Mouse (Mus musculus): ENCODE data around the gene Prl3c1. TPM values are rescaled to one million over a fixed set of nuclear protein-coding genes. Genes with fewer than 3 reads are reported as not detected.
"Not testable (repeated sequence)": the region's sequence is repeated elsewhere in the genome, so short reads cannot be mapped to it uniquely, and the experiment has no call there.

Prl3c1 gene
- total RNA-seq (2021) = not detected
- polyA plus RNA-seq (2012; rRNA removed) = not detected in 2 replicates
- long read RNA-seq = 0 reads

DNA sequence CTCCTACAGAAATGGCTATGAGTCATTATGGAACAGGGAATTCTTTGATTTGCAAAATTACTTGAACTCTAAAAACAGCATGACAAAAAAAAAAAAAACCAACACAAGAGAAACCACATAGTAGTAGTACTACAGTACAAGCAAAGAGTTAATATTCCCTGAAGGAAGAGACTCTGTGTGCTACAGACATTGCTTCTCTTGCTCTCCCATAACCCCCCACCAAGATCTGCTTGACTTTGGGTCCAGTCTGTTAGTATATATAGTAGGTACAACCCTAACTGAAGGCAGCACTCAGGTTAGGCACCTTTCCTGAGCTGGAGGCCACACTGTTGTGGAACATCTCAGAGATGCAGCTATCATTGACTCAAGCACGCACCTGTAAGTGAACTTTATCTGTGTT lies at the start of gene Prl3c1:
Prl3c1 (plus strand) TSS at position 301 of the 400 bp plus-strand sequence.
- no peak for DNase-seq

DNA sequence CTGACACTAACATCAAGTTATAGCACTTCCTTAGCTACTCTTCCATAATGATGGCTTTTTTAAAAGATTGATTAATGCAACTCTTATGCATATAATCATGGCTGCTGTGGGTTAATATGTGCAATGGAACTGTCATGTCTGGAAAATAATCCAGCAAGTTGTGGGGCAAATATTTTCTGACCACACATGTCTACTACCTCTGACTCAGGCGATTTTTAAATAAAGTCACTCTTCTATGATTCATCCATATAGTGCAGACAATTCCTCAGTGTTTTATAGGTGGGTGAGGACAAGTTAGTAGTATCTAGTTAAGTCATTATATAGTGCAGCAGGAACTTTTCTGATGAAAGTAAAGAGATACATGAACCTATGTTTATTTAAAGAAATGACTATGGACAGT lies 48.2 kb upstream of the Prl3c1 start:
- DNase-seq = no peak

GRCm38 (mm10) chr13:27156490-27156889 lies 40.0 kb upstream of the Prl3c1 start, which contains the start of gene Prl3d3:
Prl3d3 (plus strand) TSS chr13:27156790.
- not testable (repeated sequence) for DNase-seq

GRCm38 (mm10) chr13:27241547-27241946 lies 45.1 kb downstream of the Prl3c1 start, which contains the start of gene Prl3b1:
Prl3b1 (plus strand) TSS chr13:27241847.
- DNase-seq = no peak

Other genes starting within 250 kb of the Prl3c1 start
- gene Prl, start 139.1 kb upstream of the Prl3c1 start, total RNA-seq (2021) = not detected
- gene Prl, start 139.1 kb upstream of the Prl3c1 start, polyA plus RNA-seq (2012; rRNA removed) = not detected in 2 replicates
- not detected for gene Prl3d1, start 102.5 kb upstream of the Prl3c1 start, total RNA-seq (2021)
- gene Prl3d1, start 102.5 kb upstream of the Prl3c1 start, polyA plus RNA-seq (2012; rRNA removed) = not detected in 2 replicates
- not detected for gene Prl3d2, start 75.0 kb upstream of the Prl3c1 start, total RNA-seq (2021)
- gene Prl3d2, start 75.0 kb upstream of the Prl3c1 start, polyA plus RNA-seq (2012; rRNA removed) = not detected in 2 replicates
- not detected for gene Prl3d3, start 39.9 kb upstream of the Prl3c1 start, total RNA-seq (2021)
- not detected in 2 replicates for gene Prl3d3, start 39.9 kb upstream of the Prl3c1 start, polyA plus RNA-seq (2012; rRNA removed)
- not detected for gene Prl3b1, start 45.2 kb downstream of the Prl3c1 start, total RNA-seq (2021)
- gene Prl3b1, start 45.2 kb downstream of the Prl3c1 start, polyA plus RNA-seq (2012; rRNA removed) = not detected in 2 replicates
- not detected for gene Prl3a1, start 62.8 kb downstream of the Prl3c1 start, total RNA-seq (2021)
- gene Prl3a1, start 62.8 kb downstream of the Prl3c1 start, polyA plus RNA-seq (2012; rRNA removed) = not detected in 2 replicates
- not detected for gene Prl6a1, start 116.0 kb downstream of the Prl3c1 start, total RNA-seq (2021)
- not detected in 2 replicates for gene Prl6a1, start 116.0 kb downstream of the Prl3c1 start, polyA plus RNA-seq (2012; rRNA removed)
- gene Prl8a2, start 149.0 kb downstream of the Prl3c1 start, total RNA-seq (2021) = 1 to 10 TPM; 3.1 to 5.7 TPM
- gene Prl8a2, start 149.0 kb downstream of the Prl3c1 start, polyA plus RNA-seq (2012; rRNA removed) = not detected in 2 replicates
- not detected for gene Prl2b1, start 194.2 kb downstream of the Prl3c1 start, total RNA-seq (2021)
- not detected in 2 replicates for gene Prl2b1, start 194.2 kb downstream of the Prl3c1 start, polyA plus RNA-seq (2012; rRNA removed)
- gene Prl8a6, start 242.0 kb downstream of the Prl3c1 start, total RNA-seq (2021) = not detected
- gene Prl8a6, start 242.0 kb downstream of the Prl3c1 start, polyA plus RNA-seq (2012; rRNA removed) = not detected in 2 replicates

Data from adrenal gland, adult 2 months (tissue).